Mouse (Mus musculus) left cerebral cortex, postnatal 10 days (tissue): ENCODE measurements around the gene Alk. TPM values are rescaled to one million over a fixed set of nuclear protein-coding genes. Genes with fewer than 3 reads are reported as not detected.

Experiments
- DNase-seq, 2 experiments: peaks; one replicate each; pipeline ENCODE4 v3.0.0; 2021 to 2022; ENCODE audit warnings: low spot score in 2 of 2, mixed read lengths in 1 of 2; ENCODE audit errors: extremely low spot score in 1 of 2
- intact Hi-C: fragments of 180-260 bp; cut with DNase I; formaldehyde crosslinking; loops from one replicate; pipeline ENCODE4 v1.15.1; 2025
- total RNA-seq, 2 experiments: library from RNA; stranded (reverse); gene quantifications; 2 replicates each; pipeline ENCODE4 v1.2.3; 2021

The Alk gene
- total RNA-seq, 2 experiments from 2014 or later, result 8.3 to 9.1 TPM

GRCm38 (mm10) chr17:72190536-72190935 is 413.9 kb downstream of the Alk start:
- DNase-seq, result no peak

GRCm38 (mm10) chr17:72187026-72187425 is 417.4 kb downstream of the Alk start:
- intact Hi-C loops, result no loop called here
- DNase-seq, result no peak

More at GRCm38 (mm10) chr17:72190536-72190935, 413.9 kb downstream of the Alk start:
- intact Hi-C loops, result no loop called here

GRCm38 (mm10) chr17:72182414-72182813 is 422.0 kb downstream of the Alk start:
- no peak for DNase-seq
- intact Hi-C loops, result no loop called here

- no peak for DNase-seq
- intact Hi-C loops, result no loop called here
Measured at GRCm38 (mm10) chr17:72180200-72180599, 424.2 kb downstream of the Alk start.

- intact Hi-C loops, result no loop called here
- no peak for DNase-seq
Measured at GRCm38 (mm10) chr17:72179722-72180140, 424.7 kb downstream of the Alk start.

GRCm38 (mm10) chr17:72173778-72174177 is 430.6 kb downstream of the Alk start:
- DNase-seq, result peak in 1 of 2 experiments; percentile 27
- intact Hi-C loops, result no loop called here

GRCm38 (mm10) chr17:72168152-72168551 is 436.3 kb downstream of the Alk start:
- no peak for DNase-seq
- intact Hi-C loops, result no loop called here

GRCm38 (mm10) chr17:72158857-72159385 is 445.5 kb downstream of the Alk start:
- no peak for DNase-seq
- intact Hi-C loops, result no loop called here

- intact Hi-C loops, result no loop called here
- no peak for DNase-seq
Measured at GRCm38 (mm10) chr17:72157830-72158629, 446.4 kb downstream of the Alk start.

GRCm38 (mm10) chr17:72153038-72153437 is 451.4 kb downstream of the Alk start:
- DNase-seq, result no peak
- intact Hi-C loops, result no loop called here

GRCm38 (mm10) chr17:72144946-72145598 is 459.4 kb downstream of the Alk start:
- DNase-seq, result no peak
- intact Hi-C loops, result no loop called here

- no peak for DNase-seq
- intact Hi-C loops, result no loop called here
Measured at GRCm38 (mm10) chr17:72144461-72144860, 460.0 kb downstream of the Alk start.

GRCm38 (mm10) chr17:72132140-72132911 is 472.1 kb downstream of the Alk start:
- DNase-seq, result no peak
- intact Hi-C loops, result no loop called here

- intact Hi-C loops, result no loop called here
- no peak for DNase-seq
Measured at GRCm38 (mm10) chr17:72121660-72122059, 482.8 kb downstream of the Alk start.

GRCm38 (mm10) chr17:72120278-72120677 is 484.1 kb downstream of the Alk start:
- no peak for DNase-seq
- intact Hi-C loops, result no loop called here

GRCm38 (mm10) chr17:72118376-72118775 is 486.1 kb downstream of the Alk start:
- intact Hi-C loops, result no loop called here
- no peak for DNase-seq

GRCm38 (mm10) chr17:72115271-72115944 is 489.0 kb downstream of the Alk start:
- DNase-seq, result no peak
- intact Hi-C loops, result no loop called here

GRCm38 (mm10) chr17:72112004-72112403 is 492.4 kb downstream of the Alk start:
- no peak for DNase-seq
- intact Hi-C loops, result no loop called here

GRCm38 (mm10) chr17:72111528-72111927 is 492.9 kb downstream of the Alk start:
- intact Hi-C loops, result no loop called here
- DNase-seq, result no peak
